Mouse (Mus musculus) retina, adult 2 months (tissue): ENCODE data around the gene Tbc1d9b.

Experiments
- DNase-seq: peaks from one replicate; pipeline ENCODE4 v3.0.0-alpha.2; 2012; ENCODE audit warnings: low read depth, low spot score

The Tbc1d9b gene

GRCm38 (mm10) chr11:50210505-50211151, 79.4 kb downstream of the Tbc1d9b start, which contains the start of the genes Sqstm1 and Mgat4b:
Gene Sqstm1, minus strand, starts transcription at chr11:50210827.
Gene Mgat4b, plus strand, starts transcription at chr11:50210890.
- DNase-seq, result no peak

- DNase-seq, result no peak
Observed at GRCm38 (mm10) chr11:50211322-50212059, 80.3 kb downstream of the Tbc1d9b start.

GRCm38 (mm10) chr11:50212060-50212739, 81.0 kb downstream of the Tbc1d9b start:
- DNase-seq, result no peak

GRCm38 (mm10) chr11:50212848-50213758, 81.9 kb downstream of the Tbc1d9b start:
- no peak for DNase-seq

- no peak for DNase-seq
Observed at GRCm38 (mm10) chr11:50214631-50215030, 83.4 kb downstream of the Tbc1d9b start.

- no peak for DNase-seq
Observed at GRCm38 (mm10) chr11:50215633-50216032, 84.4 kb downstream of the Tbc1d9b start.

- DNase-seq, result no peak
Observed at GRCm38 (mm10) chr11:50216724-50217366, 85.6 kb downstream of the Tbc1d9b start.

- DNase-seq, result no peak
Observed at GRCm38 (mm10) chr11:50217811-50218210, 86.6 kb downstream of the Tbc1d9b start.

- no peak for DNase-seq
Observed at GRCm38 (mm10) chr11:50219833-50220232, 88.6 kb downstream of the Tbc1d9b start.
